Mouse (Mus musculus) spleen, adult 18-20 months (tissue): ENCODE results near the gene Polr2e.

ENCODE experiments used
- DNase-seq, 2 experiments: peaks; one replicate each; pipeline ENCODE4 v3.0.0; 2022; ENCODE audit warnings: mixed read lengths in 2 of 2

Gene Polr2e

GRCm38 (mm10) chr10:80015583-80015982 lies 24.0 kb downstream of the Polr2e start:
- no peak for DNase-seq

DNA sequence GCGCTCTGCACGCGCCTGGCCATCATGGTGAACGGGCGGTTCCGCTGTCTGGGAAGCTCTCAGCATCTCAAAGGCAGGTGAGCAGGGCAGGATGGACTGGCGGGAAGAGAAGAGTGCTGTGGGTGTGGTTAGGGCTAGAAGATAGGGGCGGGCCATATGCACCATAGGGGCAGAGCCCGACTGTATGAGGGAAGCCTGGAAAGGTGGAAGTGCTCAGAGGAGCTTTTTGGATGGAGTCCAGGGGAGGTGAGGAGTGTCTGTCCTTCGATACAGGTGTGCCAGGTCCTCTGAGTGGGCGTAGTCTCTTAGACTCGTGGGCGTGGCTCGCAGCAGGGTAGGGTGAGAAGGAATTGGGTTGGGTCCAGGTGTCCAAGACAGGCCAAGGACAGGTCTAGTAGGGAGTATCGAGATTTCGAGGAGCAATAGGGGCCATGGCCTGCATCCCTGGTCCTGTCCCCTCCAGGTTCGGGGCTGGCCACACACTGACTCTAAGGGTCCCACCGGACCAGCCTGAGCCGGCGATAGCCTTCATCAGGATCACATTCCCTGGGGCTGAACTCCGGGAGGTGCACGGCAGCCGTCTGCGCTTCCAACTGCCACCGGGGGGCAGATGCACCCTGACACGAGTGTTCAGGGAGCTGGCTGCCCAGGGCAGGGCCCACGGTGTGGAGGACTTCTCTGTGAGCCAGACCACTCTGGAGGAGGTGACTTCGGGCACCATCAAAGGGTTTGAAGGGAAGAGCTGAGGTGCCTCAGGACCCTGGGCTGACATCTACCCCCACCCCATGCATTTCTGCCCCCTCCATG lies 24.9 kb downstream of the Polr2e start:
- peak; percentile 49 to 58 for DNase-seq

DNA sequence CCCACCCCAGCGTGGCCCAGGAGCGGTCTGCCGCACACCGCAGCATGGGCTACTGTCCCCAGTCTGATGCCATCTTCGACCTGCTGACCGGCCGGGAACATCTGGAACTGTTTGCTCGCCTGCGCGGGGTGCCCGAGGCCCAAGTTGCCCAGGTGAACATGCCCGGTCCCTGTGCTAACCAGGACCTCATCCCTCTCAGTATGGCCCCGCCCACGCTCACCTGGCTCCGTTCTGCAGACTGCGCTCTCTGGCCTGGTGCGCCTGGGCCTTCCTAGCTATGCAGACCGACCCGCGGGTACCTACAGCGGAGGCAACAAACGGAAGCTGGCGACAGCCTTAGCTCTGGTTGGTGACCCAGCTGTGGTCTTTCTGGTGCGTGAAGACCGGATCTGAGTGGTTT lies 26.0 kb downstream of the Polr2e start:
- DNase-seq = no peak

DNA sequence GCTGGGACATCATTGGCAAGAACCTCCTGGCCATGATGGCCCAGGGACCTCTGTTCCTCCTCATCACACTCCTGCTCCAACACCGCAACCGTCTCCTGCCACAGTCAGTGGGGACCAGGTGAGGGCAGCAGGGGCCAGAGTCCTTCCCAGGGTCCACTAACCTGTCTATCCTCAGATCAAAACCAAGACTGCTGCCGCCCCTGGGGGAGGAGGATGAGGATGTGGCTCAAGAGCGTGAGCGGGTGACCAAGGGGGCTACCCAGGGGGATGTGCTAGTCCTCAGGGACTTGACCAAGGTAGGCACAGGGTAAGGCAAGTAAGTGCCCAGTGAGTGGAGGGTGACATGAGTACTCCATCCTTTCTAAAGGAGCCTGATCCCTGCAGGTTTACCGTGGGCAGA lies 27.9 kb downstream of the Polr2e start:
- no peak for DNase-seq

- DNase-seq = no peak
Observed at GRCm38 (mm10) chr10:80004233-80004705, 35.3 kb downstream of the Polr2e start.

GRCm38 (mm10) chr10:80003374-80004232 lies 36.0 kb downstream of the Polr2e start:
- no peak for DNase-seq

GRCm38 (mm10) chr10:80002829-80003228 lies 36.8 kb downstream of the Polr2e start:
- no peak for DNase-seq

DNA sequence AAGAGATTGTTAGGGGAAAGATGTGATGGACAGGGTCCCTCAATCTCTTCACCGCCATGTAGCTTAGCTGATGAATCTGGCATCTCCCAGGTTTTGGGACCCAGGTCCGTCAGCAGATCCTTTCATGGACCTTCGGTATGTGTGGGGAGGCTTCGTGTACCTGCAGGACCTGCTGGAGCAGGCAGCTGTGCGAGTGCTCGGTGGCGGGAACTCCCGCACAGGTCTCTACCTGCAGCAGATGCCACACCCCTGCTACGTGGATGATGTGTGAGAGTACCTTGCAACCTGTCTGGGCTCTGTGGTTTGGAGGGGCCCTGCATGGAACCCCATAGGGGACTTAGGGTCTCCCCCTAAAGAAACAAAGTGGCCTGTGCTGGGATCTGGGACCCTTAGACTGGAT lies 37.6 kb downstream of the Polr2e start:
- DNase-seq = no peak

GRCm38 (mm10) chr10:79997819-79998218 lies 41.8 kb downstream of the Polr2e start:
- DNase-seq = no peak

DNA sequence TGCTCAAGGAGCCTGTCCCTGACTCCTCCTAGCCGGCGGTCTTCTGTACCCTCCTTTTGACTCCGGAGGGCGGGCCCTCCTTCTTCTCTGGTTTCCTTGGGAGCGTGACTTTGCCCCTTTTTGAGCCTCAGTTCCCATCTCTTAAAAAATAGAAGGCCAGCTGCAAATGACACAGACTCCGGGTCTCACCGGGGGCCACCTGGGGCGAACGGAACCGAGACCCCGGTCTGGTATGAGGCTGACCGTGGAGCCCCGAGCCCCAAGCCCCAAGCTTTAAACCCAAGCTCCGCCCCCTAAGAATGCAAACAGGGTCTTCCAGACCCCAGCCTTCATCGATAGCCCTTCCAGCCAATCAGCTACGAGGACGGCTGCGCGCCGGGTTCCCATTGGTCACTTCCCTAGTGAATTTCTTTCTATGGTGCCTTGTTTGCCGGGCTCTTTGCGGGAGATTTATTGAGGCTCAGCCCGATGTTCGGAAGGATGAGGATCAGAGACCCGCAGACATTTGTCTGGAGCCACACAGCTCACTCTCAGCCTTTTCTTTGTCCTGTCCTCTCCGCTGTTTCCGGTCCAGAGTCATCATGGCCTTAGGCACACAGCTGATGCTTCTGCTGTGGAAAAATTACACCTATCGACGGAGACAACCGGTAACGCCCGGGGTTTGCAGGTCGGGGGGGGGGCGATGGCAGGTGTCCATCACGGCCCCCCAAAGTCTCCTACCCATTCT lies 42.4 kb downstream of the Polr2e start:
- DNase-seq = peak in 1 of 2 experiments; percentile 56

GRCm38 (mm10) chr10:79996272-79997033 lies 43.1 kb downstream of the Polr2e start, which contains the start of gene Abca7:
Gene Abca7 (plus strand): TSS chr10:79996494.
- peak; percentile 94 to 96 for DNase-seq

GRCm38 (mm10) chr10:79995636-79996035 lies 44.0 kb downstream of the Polr2e start:
- DNase-seq = no peak

- peak in 1 of 2 experiments; percentile 53 for DNase-seq
Observed at GRCm38 (mm10) chr10:79994397-79995115, 45.0 kb downstream of the Polr2e start.

- DNase-seq = no peak
Observed at GRCm38 (mm10) chr10:79991548-79991947, 48.0 kb downstream of the Polr2e start.

DNA sequence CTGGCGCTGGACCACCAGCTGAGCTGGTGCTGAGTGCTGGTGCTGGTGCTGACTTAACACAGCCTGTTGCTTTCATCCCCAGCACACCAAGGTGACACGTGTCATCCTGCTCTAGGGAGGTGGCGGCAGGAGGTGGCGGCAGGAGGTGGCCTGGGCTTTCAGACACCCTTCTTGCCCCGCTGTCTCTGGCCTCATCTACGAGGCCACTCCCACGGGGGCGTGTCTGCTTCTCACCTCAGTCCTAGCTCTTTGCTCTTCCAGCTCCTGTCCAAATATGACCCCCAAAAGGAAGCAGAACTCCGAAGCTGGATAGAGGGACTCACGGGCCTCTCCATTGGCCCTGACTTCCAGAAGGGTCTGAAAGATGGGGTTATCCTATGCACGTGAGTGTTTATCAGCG lies 48.5 kb downstream of the Polr2e start:
- DNase-seq = no peak

DNA sequence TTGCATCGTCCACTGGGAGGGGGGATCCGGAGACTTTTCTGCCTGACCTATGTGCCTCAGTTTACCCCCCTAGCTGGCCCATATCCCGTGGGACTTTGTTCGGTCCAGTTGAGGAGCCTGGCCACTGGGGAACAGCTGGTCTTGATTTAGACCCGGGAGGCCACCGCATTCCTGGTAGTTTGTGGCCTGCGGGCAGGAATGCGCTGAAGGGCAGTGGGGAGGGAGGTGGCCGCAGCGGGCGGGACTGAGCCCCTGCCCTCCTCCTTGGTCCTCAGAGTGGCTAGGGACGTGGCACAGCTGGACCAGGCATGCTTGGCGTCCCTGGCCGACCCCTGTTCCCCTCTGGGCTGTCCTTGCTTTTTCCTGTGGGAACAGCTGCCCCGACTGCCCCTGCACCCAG lies 49.7 kb downstream of the Polr2e start:
- DNase-seq = no peak

DNA sequence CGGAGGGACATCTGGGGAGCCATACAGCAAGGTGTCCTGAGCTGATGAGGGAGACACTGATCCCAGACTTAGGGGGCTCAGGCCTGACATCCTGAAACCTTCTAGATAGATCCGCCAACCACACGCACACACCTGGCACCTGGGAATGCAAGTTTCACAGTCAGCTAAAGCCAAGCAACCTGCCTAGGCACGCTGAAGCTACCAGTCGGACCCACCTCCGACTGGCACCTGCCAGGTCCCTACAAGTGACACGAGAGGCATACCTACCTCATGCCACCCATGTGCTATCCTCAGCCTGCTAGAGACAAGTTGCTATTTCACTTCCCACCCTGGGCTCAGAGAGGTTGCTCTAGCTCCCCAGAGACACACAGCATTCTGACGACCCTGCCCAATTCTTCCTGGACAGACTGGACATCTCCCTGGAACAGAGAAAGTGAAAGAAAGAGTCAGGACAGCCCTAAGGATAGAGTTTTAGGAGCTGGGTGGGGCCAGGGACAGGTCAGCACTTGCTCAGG lies 50.3 kb downstream of the Polr2e start:
- no peak for DNase-seq

DNA sequence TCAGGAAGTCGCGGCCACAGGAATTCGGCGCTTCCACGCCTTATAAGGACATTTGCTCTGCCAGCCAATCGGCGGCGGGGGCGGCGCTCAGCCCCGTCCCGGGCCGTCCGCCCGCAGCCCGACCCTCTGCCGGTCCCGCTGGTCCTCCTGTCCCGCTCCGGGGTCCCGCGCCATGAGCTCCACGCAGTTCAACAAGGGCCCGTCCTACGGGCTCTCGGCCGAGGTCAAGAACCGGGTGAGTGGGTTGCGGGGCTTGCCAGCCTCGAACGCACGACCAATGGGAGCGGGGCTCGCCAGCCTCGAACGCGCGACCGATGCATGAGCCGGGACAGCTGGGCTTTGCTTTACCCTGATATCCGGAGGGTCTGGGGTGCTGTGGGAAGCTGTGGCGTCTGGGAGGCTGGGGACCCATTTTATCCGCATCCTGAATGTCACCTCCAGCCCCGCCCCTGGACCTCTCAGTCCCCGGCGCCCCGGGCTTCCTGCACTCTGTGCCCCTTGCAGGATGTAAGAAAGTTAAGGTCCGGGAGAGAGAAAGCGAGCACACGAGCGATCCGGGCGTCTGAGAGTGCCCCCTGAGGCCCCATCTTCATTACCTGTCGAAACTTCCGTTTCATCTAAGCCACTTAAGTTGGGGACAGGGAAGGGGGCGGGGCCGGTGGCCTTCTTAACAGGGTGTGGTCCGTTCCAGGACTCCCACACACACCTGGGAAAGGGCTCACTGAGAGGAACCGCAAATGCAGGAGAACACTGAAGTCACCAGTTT lies 50.9 kb downstream of the Polr2e start, which contains the start of gene Cnn2:
Gene Cnn2, plus strand, starts transcription at position 79 of the 766 bp plus-strand sequence.
- peak; percentile 68 to 77 for DNase-seq

- DNase-seq = peak in 1 of 2 experiments; percentile 30
Observed at GRCm38 (mm10) chr10:79987771-79988505, 51.7 kb downstream of the Polr2e start.

DNA sequence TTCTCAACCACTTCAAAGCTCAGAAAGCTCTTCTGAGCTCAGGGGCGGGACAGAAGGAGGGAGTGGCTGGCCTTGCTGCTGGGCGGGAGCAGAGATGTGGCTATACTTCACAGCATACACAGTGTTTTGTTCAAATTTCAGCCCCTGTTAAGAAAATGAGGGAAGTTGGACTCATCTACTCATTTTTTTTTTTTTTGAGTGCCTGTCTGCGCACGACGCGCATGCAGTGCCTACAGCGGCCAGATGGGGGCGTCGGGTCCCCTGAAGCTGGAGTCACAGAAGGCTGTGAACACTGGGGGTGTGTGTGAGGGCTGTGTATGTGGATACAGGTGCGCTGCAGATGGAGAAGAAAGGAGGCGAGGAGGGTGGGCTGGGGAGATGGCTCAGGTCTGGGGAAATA lies 52.6 kb downstream of the Polr2e start:
- DNase-seq = peak; percentile 86 to 95
